Mouse (Mus musculus) natural killer cell, adult 2 months (primary cell): Measurements from ENCODE around the gene Gm21977.
"Not testable (repeated sequence)": the region's sequence is repeated elsewhere in the genome, so short reads cannot be mapped to it uniquely, and the experiment has no call there.

Experiments used
- DNase-seq, 2 experiments: peaks; one replicate each; pipeline ENCODE4 v3.0.0; 2022; ENCODE audit warnings: low spot score in 2 of 2

The Gm21977 gene

DNA sequence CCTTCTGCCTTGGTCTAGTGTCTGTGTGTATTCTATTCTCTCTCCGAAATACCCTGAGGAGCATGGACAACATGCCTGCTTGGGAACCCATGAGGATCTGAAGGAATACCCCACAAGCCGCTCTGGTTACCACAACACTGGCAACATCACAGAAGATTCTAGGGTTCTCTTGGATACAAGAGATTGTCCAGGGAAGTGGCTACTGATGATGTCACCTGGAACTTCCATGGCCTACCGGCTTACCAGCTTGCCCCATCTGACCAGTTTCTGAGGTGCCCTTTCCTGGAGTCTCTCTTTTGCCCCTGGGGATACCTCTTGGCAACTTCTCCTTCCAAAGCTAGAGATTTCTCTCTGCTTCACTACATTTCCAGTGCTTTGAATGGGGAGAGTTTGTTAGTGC lies at the start of gene Gm21977:
Gene Gm21977, minus strand, starts transcription at position 101 of the 400 bp plus-strand sequence.
- not testable (repeated sequence) for DNase-seq
